Mouse (Mus musculus): Measurements from ENCODE around the gene Paox.

- TF ChIP-seq POLR2A (IDR thresholded peaks at IDR 0.05; ENCODE audit: extremely low read depth, insufficient read depth, low read length) (no peak), CTCF (IDR thresholded peaks at IDR 0.05; ENCODE audit: low read depth, low read length) (no peak)
Measured at GRCm38 (mm10) chr7:140096055-140096454, 19.5 kb upstream of the Paox start.
